Mouse (Mus musculus): ENCODE measurements around the gene Tigd3. TPM values are rescaled to one million over a fixed set of nuclear protein-coding genes. Genes with fewer than 3 reads are reported as not detected.

Gene Tigd3
- total and polyA plus RNA-seq, 3 experiments: 2.1 to 2.2 TPM; not detected in 1

- H3K36me3 ChIP-seq (ENCODE audit: control insufficient read depth in 1 of 2, insufficient read depth in 2 of 2, low read length in 2 of 2): peaks cover 0 to 2% of the 10 kb centered on the region in 2 experiments; a peak in 1 of 4 replicates
- TF ChIP-seq ZC3H11A (IDR thresholded peaks at IDR 0.05; ENCODE audit: low read depth, low read length): no peak
- no peak for TF ChIP-seq CHD1 (IDR thresholded peaks at IDR 0.05; ENCODE audit: low read depth, low read length)
- no peak for TF ChIP-seq MYB (IDR thresholded peaks at IDR 0.05; ENCODE audit: low read depth, low read length)
- TF ChIP-seq KAT2A (conservative IDR thresholded peaks at IDR 0.05; ENCODE audit: low read depth, low read length): no peak
- no peak for TF ChIP-seq ZMIZ1 (IDR thresholded peaks at IDR 0.05; ENCODE audit: low read depth, low read length)
- no peak for TF ChIP-seq NELFE (IDR thresholded peaks at IDR 0.05; ENCODE audit: low read depth, low read length)
- no peak for TF ChIP-seq CHD2 (IDR thresholded peaks at IDR 0.05; ENCODE audit: low read length)
- no peak for TF ChIP-seq MYC (IDR thresholded peaks at IDR 0.05; ENCODE audit: low read depth, low read length)
- no peak for TF ChIP-seq POLR2A (IDR thresholded peaks at IDR 0.05; ENCODE audit: control insufficient read depth in 1 of 2, insufficient read depth in 1 of 2, low read depth in 1 of 2, low read length in 2 of 2, poor library complexity in 1 of 2)
- no peak for TF ChIP-seq BHLHE40 (IDR thresholded peaks at IDR 0.05; ENCODE audit: borderline replicate concordance, low read depth, low read length)
- TF ChIP-seq JUND (IDR thresholded peaks at IDR 0.05; ENCODE audit: low read depth, low read length): no peak
- TF ChIP-seq E2F4 (IDR thresholded peaks at IDR 0.05; ENCODE audit: borderline replicate concordance, low read depth, low read length): no peak
- no peak overlapping the region for H3K9ac ChIP-seq (ENCODE audit: control insufficient read depth, low read depth, low read length, poor library complexity, severe bottlenecking)
- H3K27me3 ChIP-seq (ENCODE audit: control insufficient read depth in 1 of 2, insufficient read depth in 2 of 2, low read length in 2 of 2): no peaks in the 10 kb centered on the region
- no peaks in the 10 kb centered on the region for H3K9me3 ChIP-seq (replicated peaks; ENCODE audit: insufficient read depth, low read length)
- DNase-seq (ENCODE audit: low read depth, low spot score): no peak
- H3K27ac ChIP-seq (ENCODE audit: control insufficient read depth, low read depth, low read length): no peak overlapping the region
- no peaks in the 10 kb centered on the region for H3K79me2 ChIP-seq (ENCODE audit: control insufficient read depth, insufficient read depth, low read length, poor library complexity)
- no peak overlapping the region for H3K4me3 ChIP-seq (ENCODE audit: control insufficient read depth in 1 of 2, insufficient read depth in 1 of 2, low read depth in 2 of 2, low read length in 2 of 2)
- H3K4me1 ChIP-seq (ENCODE audit: control insufficient read depth in 1 of 2, insufficient read depth in 2 of 2, low read length in 2 of 2): no peaks in the 10 kb centered on the region
Observed at GRCm38 (mm10) chr19:5863776-5864175, 30.2 kb downstream of the Tigd3 start.

- Histone ChIP-seq H3K27me3 (ENCODE audit: control insufficient read depth in 1 of 2, insufficient read depth in 2 of 2, low read length in 2 of 2) (no peaks in the 10 kb centered on the region), H3K9me3 (replicated peaks; ENCODE audit: insufficient read depth, low read length) (no peaks in the 10 kb centered on the region), H3K79me2 (ENCODE audit: control insufficient read depth, insufficient read depth, low read length, poor library complexity) (no peaks in the 10 kb centered on the region), H3K4me3 (ENCODE audit: control insufficient read depth in 1 of 2, insufficient read depth in 1 of 2, low read depth in 2 of 2, low read length in 2 of 2) (no peak overlapping the region), H3K36me3 (ENCODE audit: control insufficient read depth in 1 of 2, insufficient read depth in 2 of 2, low read length in 2 of 2) (peaks cover 0 to 2% of the 10 kb centered on the region in 2 experiments; a peak in 1 of 4 replicates), H3K9ac (ENCODE audit: control insufficient read depth, low read depth, low read length, poor library complexity, severe bottlenecking) (no peak overlapping the region), H3K4me1 (ENCODE audit: control insufficient read depth in 1 of 2, insufficient read depth in 2 of 2, low read length in 2 of 2) (no peaks in the 10 kb centered on the region), H3K27ac (ENCODE audit: control insufficient read depth, low read depth, low read length) (no peak overlapping the region)
- peak; percentile 37 for DNase-seq (ENCODE audit: low read depth, low spot score)
- TF ChIP-seq KAT2A (conservative IDR thresholded peaks at IDR 0.05; ENCODE audit: low read depth, low read length) (no peak), ZKSCAN1 (IDR thresholded peaks at IDR 0.05; ENCODE audit: low read depth, low read length) (no peak), SMC3 (IDR thresholded peaks at IDR 0.05; ENCODE audit: low read depth, low read length) (peak; percentile 51), SIN3A (IDR thresholded peaks at IDR 0.05; ENCODE audit: low read length) (no peak), MAX (IDR thresholded peaks at IDR 0.05; ENCODE audit: low read length) (no peak), GABPA (IDR thresholded peaks at IDR 0.05; ENCODE audit: low read depth, low read length) (no peak), RCOR1 (IDR thresholded peaks at IDR 0.05; ENCODE audit: low read depth, low read length) (no peak), TBP (IDR thresholded peaks at IDR 0.05; ENCODE audit: low read depth, low read length) (no peak), CTCF (IDR thresholded peaks at IDR 0.05 in 2 of 3, conservative IDR thresholded peaks at IDR 0.05 in 1 of 3; ENCODE audit: control insufficient read depth in 1 of 3, insufficient read depth in 1 of 3, low read depth in 2 of 3, low read length in 3 of 3, poor library complexity in 1 of 3, severe bottlenecking in 1 of 3) (peak in 2 of 3 experiments; percentile 29 to 47; a peak in 3 of 6 replicates), NELFE (IDR thresholded peaks at IDR 0.05; ENCODE audit: low read depth, low read length) (no peak), TAL1 (IDR thresholded peaks at IDR 0.05; ENCODE audit: low read length) (no peak), CHD1 (IDR thresholded peaks at IDR 0.05; ENCODE audit: low read depth, low read length) (no peak), NRF1 (IDR thresholded peaks at IDR 0.05; ENCODE audit: insufficient read depth, low read depth, low read length, poor library complexity, severe bottlenecking) (no peak), ZNF384 (IDR thresholded peaks at IDR 0.05; ENCODE audit: low read depth, low read length) (no peak), MYB (IDR thresholded peaks at IDR 0.05; ENCODE audit: low read depth, low read length) (no peak), RAD21 (IDR thresholded peaks at IDR 0.05; ENCODE audit: low read depth, low read length) (peak; percentile 49), MEF2A (IDR thresholded peaks at IDR 0.05; ENCODE audit: extremely low read depth, insufficient replicate concordance, low read depth, low read length, poor library complexity, severe bottlenecking) (no peak), ZC3H11A (IDR thresholded peaks at IDR 0.05; ENCODE audit: low read depth, low read length) (0 out of 2 replicates have a peak, but pooled peaks have one; percentile 17)
Observed at GRCm38 (mm10) chr19:5862335-5863085, 31.4 kb downstream of the Tigd3 start.

Measured in MEL (cell line).